Mouse (Mus musculus) liver, embryonic 14.5 days (tissue): Measurements from ENCODE around the gene Cacna1c.
A peak's percentile ranks its signal among the peaks of the same experiment; 100 is the strongest.

Experiments
- CTCF ChIP-seq: IDR thresholded peaks from 2 replicates; pipeline ENCODE4 v1.5.1; 2016; ENCODE audit warnings: antibody characterized with exemption, low read depth, control low read depth
- EP300 ChIP-seq: IDR thresholded peaks from 2 replicates; pipeline ENCODE4 v1.6.1; 2016; ENCODE audit warnings: antibody characterized with exemption, low read depth

DNA sequence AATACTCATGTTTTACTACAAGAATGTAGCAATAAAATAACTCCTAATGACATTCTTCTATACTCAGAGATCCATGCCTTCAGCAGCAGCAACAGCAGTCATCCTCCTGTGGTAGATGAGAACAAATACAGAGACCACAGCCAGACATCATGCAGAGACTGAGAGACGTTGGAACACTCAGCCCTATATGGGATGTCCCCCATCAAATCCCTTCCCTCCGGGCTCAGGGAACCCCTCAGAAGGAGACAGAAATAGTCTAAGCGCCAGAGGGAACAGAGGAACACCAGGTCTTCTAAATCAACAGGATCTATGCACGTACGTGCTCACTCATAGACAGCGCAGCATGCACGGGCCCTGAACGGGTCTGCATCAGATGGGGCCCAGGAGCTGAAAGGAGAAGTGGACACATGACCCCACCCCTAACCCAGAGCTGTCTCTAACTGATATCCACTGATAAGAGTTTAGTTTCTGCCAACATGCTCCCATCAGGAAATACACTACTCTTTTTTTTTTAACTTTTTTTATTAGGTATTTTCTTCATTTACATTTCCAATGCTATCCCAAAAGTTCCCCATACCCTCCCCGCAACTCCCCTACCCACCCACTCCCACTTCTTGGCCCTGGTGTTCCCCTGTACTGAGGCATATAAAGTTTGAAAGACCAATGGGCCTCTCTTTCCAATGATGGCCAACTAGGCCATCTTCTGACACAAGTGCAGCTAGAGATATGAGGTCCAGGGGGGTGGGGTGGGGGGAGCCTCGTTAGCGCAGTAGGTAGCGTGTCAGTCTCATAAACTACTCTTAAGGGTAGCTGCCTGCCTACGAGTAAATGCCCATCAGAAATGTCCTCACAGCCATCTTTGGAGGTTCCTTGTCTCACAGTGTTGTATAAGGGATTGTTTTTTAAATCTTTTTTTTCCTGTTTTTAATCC, 182.8 kb downstream of the Cacna1c start:
- no peak for TF ChIP-seq CTCF
- TF ChIP-seq EP300, result peak; percentile 68
